Mouse (Mus musculus) thymus, adult 2 months (tissue): ENCODE data around the gene H2-Q10. TPM values are rescaled to one million over a fixed set of nuclear protein-coding genes. Genes with fewer than 3 reads are reported as not detected.
"Not testable (repeated sequence)": the region's sequence is repeated elsewhere in the genome, so short reads cannot be mapped to it uniquely, and the experiment has no call there.

Source experiments
- DNase-seq: peaks from one replicate; pipeline ENCODE4 v3.0.0; 2021
- H3K27ac ChIP-seq: fragments of 200-500 bp; 2 replicates; pipeline ENCODE4 v1.5.1; 2012; ENCODE audit warnings: low read length, control low read depth; ENCODE audit not compliant: control insufficient read depth, insufficient read depth
- H3K27me3 ChIP-seq: fragments of 200-500 bp; 2 replicates; pipeline ENCODE4 v1.6.1; 2012; ENCODE audit warnings: mild to moderate bottlenecking, low read length, moderate library complexity, mixed read lengths; ENCODE audit not compliant: control insufficient read depth, insufficient read depth
- H3K36me3 ChIP-seq: fragments of 200-500 bp; 2 replicates; pipeline ENCODE4 v1.6.1; 2012; ENCODE audit warnings: mild to moderate bottlenecking, low read length, moderate library complexity; ENCODE audit not compliant: control insufficient read depth, insufficient read depth
- H3K4me1 ChIP-seq: fragments of 200-500 bp; replicated peaks from 2 replicates; pipeline ENCODE4 v1.6.1; 2012; ENCODE audit warnings: low read length; ENCODE audit not compliant: control insufficient read depth, insufficient read depth
- H3K4me3 ChIP-seq: fragments of 200-500 bp; 2 replicates; pipeline ENCODE4 v1.5.1; 2012; ENCODE audit warnings: mild to moderate bottlenecking, low read length, control low read depth, moderate library complexity; ENCODE audit not compliant: control insufficient read depth, insufficient read depth
- CTCF ChIP-seq: fragments of 200-500 bp; IDR thresholded peaks from 2 replicates; pipeline ENCODE4 v1.5.1; 2012; ENCODE audit warnings: mild to moderate bottlenecking, control low read depth, low read length, moderate library complexity, borderline replicate concordance; ENCODE audit not compliant: control insufficient read depth, poor library complexity, insufficient read depth; ENCODE audit errors: extremely low read depth
- POLR2A ChIP-seq: fragments of 200-500 bp; IDR thresholded peaks from 2 replicates; pipeline ENCODE4 v1.6.1; 2012; ENCODE audit warnings: mild to moderate bottlenecking, low read length, control low read depth, moderate library complexity; ENCODE audit not compliant: control insufficient read depth, poor library complexity, insufficient read depth; ENCODE audit errors: extremely low read depth
- WGBS: fragments of 180-500 bp; shearing (Covaris S2); methylation state at CpG from one replicate; pipeline ENCODE4 v1.1.7; 2018; 5-methylcytosine and 5-hydroxymethylcytosine counted together
- polyA plus RNA-seq: library from polyadenylated mRNA; depleted of rRNA; stranded (reverse); fragments of >200 nt; gene quantifications from 2 replicates; pipeline ENCODE4 v1.2.3, GENCODE M21; 2012

H2-Q10 gene
- polyA plus RNA-seq, 1 experiment = 15.3 TPM

- H3K4me1 ChIP-seq = peaks cover 3% of the 10 kb centered on the region; the same call in 1 of the 2 replicates
- no peak within 1 kb of the TSS for H3K27ac ChIP-seq
- H3K36me3 ChIP-seq = no peaks in the 10 kb centered on the region
- WGBS = 64% methylated on average over 13 of the region's 13 CpGs
- no peak for TF ChIP-seq POLR2A
- no peak for TF ChIP-seq CTCF
- no peak for DNase-seq
- H3K27me3 ChIP-seq = peaks cover 4% of the 10 kb centered on the region; the same call in 1 of the 2 replicates
- H3K4me3 ChIP-seq = no peak within 1 kb of the TSS
Measured at GRCm38 (mm10) chr17:35505776-35506175, 35.9 kb downstream of the H2-Q10 start, which contains the start of gene Pou5f1. Gene Pou5f1, plus strand, starts transcription at chr17:35506018.

GRCm38 (mm10) chr17:35506881-35507280 lies 37.0 kb downstream of the H2-Q10 start:
- Histone ChIP-seq H3K36me3 (no peaks in the 10 kb centered on the region), H3K4me3 (no peak overlapping the region), H3K27me3 (peaks cover 4% of the 10 kb centered on the region; the same call in 1 of the 2 replicates), H3K27ac (no peak overlapping the region), H3K4me1 (peaks cover 3% of the 10 kb centered on the region; the same call in 1 of the 2 replicates)
- DNase-seq = no peak
- no peak for TF ChIP-seq POLR2A
- no peak for TF ChIP-seq CTCF
- 47% methylated on average over 10 of the region's 10 CpGs for WGBS

GRCm38 (mm10) chr17:35507556-35508260 lies 37.8 kb downstream of the H2-Q10 start:
- 16% methylated on average over 13 of the region's 13 CpGs for WGBS
- Histone ChIP-seq H3K36me3 (no peaks in the 10 kb centered on the region; the same call in 1 of the 2 replicates), H3K4me3 (no peak overlapping the region), H3K27ac (no peak overlapping the region), H3K27me3 (no peaks in the 10 kb centered on the region), H3K4me1 (peaks cover 3% of the 10 kb centered on the region; the same call in 1 of the 2 replicates)
- TF ChIP-seq CTCF (no peak), POLR2A (no peak)
- DNase-seq = no peak

- not testable (repeated sequence) for DNase-seq, H3K27ac ChIP-seq, H3K36me3 ChIP-seq, H3K27me3 ChIP-seq, H3K4me1 ChIP-seq, H3K4me3 ChIP-seq
- WGBS = 59% methylated on average over 5 of the region's 5 CpGs
Measured at GRCm38 (mm10) chr17:35508279-35508678, 38.4 kb downstream of the H2-Q10 start.

GRCm38 (mm10) chr17:35509284-35509683 lies 39.4 kb downstream of the H2-Q10 start:
- 11% methylated on average over 8 of the region's 8 CpGs for WGBS
- Histone ChIP-seq H3K27ac (no peak overlapping the region), H3K4me1 (peaks cover 5% of the 10 kb centered on the region), H3K36me3 (no peaks in the 10 kb centered on the region; the same call in 1 of the 2 replicates), H3K27me3 (no peaks in the 10 kb centered on the region), H3K4me3 (no peak overlapping the region)
- DNase-seq = peak; percentile 76
- TF ChIP-seq POLR2A (no peak), CTCF (peak; percentile 30; the same call in 1 of the 2 replicates)

GRCm38 (mm10) chr17:35512916-35513626 lies 43.2 kb downstream of the H2-Q10 start:
- TF ChIP-seq CTCF = no peak
- H3K4me3 ChIP-seq = no peak overlapping the region
- DNase-seq = no peak
- H3K4me1 ChIP-seq = peaks cover 20% of the 10 kb centered on the region
- 95% methylated on average over 7 of the region's 7 CpGs for WGBS
- H3K36me3 ChIP-seq = no peaks in the 10 kb centered on the region; the same call in 1 of the 2 replicates
- H3K27ac ChIP-seq = no peak overlapping the region
- no peaks in the 10 kb centered on the region for H3K27me3 ChIP-seq
